Mouse (Mus musculus) right cerebral cortex, postnatal 4 days (tissue): Measurements from ENCODE around the gene Zfp746.
"Not testable (repeated sequence)": the region's sequence is repeated elsewhere in the genome, so short reads cannot be mapped to it uniquely, and the experiment has no call there.

Experiments
- DNase-seq: peaks from one replicate; pipeline ENCODE4 v3.0.0-alpha.2; 2022

Gene Zfp746

DNA sequence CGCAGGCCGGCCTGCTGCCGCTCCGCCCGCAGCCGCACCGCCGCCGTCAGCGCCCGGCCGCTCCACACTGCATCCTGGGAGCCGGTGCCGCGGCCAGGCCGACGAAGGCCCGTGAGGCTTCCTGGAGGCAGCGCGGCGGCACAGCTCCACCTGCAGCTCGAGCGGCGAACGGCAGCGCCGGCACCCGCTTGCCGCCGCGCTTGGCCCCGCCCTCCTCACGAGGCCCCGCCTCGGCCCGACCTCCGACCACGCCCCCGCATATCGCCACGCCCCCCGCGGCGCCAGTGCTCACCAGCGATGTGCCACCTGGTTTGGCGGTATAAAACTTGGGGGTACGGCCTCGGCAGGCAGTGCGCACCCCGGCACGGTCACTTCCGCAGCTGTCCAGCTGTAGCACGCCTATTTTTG, at the start of gene Zfp746:
TSS of gene Zfp746 (minus strand) at position 123 of the 408 bp plus-strand sequence.
- peak; percentile 94 for DNase-seq

DNA sequence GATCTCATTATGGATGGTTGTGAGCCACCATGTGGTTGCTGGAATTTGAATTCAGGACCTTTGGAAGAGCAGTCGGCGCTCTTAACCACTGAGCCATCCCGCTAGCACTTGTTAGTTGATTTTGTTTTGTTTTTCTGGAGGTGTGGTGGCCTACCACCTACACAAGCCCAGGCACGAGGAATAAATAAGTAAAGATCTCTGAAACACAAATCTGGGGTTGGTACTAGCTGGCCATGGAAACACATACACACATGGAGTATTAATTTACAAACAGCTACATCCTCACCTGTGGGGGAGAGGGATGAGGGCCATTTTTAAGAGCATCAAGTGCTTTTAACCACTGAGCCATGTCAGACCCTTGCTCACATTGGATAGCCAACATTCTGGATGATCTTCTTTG, 34.7 kb upstream of the Zfp746 start:
- DNase-seq: not testable (repeated sequence)

DNA sequence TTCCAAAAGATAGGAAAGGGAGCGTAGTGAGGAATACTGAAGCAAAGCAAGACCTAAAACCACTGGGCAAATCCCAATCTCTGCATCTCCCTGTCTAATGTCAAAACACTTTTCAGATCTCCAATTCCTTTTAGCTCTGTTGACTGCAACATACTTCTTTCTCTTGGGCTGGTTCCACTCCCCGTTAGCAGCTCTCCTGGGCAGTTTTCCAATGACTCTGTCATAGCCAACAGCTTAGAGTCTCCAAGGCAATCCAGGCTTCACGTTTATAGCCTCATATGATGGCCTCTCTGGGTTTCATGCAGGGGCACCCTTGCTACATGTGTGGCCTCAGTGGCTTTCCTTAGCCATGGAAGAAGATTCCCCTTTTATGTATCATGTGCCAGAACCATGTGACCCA, 29.6 kb upstream of the Zfp746 start:
- no peak for DNase-seq

DNA sequence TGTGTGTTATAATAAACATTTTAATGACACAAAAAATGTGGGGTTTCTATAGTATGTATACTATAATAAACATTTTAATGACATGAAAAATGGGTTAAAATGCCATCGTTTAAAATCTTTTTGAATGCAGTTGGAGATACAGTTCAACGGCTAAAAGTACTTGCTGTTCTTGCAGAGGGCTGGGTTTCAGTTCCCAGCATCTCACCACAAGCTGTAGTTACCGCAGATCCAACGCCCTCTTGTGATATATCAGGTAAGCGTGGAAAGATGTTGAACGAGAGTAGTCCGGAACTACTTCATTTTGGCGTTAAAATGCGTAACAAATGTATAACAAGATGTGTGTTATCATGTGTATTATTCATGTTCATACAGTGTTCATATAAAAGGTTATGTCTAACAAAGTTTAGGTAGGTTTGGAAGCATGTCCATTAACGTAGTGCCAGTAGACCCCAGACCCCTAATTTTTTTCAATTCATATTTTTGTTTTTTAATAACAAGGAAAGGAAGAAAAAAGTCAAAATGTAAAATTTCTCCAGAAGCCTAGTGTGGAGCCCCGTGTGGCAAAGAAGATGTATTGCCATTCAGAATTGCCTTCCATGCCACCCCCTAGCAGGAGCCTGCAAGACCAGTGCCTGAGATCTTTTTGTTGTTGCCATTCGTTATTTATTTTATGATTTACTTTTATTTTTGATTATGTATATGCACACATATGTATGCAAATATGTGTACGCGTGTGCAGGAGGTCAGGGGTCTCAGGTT, 743 bp upstream of the Zfp746 start:
- DNase-seq: no peak

DNA sequence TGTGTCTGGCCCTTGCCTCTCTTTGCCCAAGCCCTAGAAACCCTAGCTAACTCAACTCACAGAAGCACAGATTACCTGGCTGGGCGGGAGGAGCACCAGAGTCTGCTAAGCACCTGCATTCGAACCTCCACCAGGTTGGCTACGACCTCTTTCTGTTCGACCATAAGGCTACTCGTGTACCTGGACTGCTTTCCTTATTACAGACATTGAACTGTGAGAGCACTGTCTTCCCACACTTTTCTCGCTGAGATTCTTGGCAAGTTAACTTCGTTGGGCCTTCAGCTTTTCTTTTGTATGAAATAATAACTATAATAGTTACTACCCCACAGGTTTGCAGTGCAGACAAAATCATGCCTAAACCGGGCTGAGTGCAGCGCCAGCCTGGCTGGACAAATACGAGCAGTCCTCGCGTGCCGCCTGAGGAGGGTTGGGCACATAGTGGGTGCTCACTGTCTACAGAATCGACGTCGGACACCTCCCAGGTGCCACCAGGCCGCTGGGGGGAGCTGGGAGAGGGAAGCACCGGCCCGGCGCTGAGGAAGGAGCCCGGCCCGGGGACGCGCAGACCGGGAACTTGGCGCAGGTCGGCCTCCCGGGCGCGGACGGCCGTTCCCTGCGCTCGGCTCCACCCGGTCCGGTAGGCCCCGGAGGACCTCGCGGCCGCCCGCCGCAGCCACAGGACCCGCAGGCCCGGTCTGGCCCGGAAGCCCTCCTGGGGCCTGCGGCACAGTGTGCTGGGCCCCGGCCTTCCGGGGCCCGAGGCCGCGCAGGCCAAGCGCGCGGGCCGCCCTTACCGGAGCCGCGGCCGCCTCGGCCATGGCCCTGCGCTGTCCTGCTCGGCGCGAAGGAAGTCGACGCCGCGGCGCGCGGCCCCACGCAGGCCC, 630 bp downstream of the Zfp746 start:
- peak; percentile 63 for DNase-seq

DNA sequence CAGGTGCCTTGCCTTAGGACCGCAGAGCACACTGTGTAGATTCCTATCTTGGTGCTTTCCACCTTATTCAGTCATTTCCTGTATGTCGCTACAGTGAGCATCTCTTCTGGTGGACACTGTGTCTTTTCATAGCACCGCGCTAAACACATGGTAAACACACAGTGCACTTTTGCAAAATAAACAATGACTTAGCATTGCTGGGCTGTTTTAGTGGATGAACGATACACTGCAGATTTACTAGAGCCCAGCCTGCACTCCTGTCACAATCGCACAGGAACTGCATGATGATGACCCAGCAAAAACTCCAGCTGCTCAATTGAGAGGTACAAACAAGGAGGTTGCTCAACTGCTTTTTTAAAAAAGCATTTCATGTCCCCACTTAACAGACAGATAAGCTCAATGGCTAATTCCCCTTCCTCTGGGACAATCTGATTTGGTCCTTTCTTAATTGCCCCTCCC, 2.6 kb downstream of the Zfp746 start:
- DNase-seq: no peak

DNA sequence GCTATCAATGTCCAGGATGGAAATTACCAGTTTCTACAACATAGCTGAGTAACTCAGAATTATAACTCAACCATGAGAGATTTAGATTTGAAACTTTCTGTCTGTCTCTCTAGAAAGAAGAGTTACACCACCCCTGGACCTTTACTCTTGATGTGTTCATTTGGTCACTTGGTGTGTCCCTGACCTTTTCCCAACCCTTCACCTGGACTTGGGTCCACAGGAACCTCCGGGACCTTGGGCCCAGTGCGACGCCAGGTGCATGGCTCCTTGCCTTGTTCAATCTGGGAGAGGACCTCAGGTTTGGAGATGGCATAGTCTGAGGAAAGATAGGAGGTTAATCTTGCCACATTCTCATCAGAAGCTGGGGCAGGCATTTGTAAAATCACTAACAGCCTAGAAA, 4.4 kb downstream of the Zfp746 start:
- DNase-seq: no peak

DNA sequence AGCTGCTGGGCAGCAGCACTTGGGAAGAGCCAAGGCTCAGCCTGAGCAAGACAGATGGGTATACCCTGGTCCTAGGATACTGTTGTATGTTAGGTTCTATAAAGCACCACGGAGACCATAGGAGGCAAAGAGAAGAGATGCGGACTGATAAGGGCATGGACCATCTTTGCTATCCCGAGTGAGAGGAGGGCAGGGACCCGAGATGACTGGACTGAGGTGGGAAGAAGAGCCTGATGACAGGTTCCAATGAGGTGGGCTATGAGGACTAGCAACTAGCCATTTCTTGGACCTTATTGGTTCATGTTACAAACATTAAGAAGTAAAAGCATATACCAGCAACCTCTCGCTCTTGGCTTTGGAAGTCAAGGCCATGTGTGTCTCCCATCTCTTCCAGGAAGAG, 5.4 kb downstream of the Zfp746 start:
- no peak for DNase-seq

DNA sequence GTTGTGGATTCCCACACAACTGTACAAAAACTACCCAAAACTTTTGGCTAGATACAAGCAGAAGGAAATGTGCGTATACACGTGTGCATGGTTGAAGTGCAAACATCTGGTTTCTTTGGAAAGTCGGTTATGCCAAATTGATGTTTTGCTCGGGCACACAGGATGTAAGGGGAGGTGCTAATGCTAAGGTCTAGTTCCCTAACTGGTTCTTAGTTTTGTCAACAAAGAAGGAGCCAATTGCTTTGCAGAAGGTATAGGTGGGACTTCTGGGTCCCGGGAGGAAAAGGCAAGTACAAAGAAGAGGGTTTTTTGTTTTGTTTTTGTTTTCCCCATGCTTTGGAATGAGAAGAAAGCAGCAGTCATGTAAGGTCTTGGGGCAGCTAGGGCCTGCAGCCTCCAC, 13.1 kb downstream of the Zfp746 start:
- DNase-seq: no peak

DNA sequence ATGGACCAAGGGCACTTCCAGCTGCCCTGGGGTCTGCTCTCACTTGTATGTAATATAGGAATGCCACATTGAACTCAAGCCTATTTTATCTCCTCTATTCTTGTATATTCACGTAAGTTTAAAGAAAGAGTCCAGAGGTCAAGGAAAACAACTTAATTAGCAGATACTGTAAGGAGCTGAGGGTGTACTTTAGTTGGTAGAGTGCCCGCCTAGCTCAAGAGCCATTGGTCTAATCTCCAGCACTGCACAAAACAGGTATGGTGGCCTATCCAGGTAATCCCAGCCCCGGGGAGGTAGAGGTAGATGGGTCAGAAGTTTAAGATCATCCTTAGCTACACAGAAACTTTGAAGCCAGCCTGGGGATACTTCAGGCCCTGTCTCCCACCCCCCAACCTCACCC, 18.9 kb downstream of the Zfp746 start:
- no peak for DNase-seq

DNA sequence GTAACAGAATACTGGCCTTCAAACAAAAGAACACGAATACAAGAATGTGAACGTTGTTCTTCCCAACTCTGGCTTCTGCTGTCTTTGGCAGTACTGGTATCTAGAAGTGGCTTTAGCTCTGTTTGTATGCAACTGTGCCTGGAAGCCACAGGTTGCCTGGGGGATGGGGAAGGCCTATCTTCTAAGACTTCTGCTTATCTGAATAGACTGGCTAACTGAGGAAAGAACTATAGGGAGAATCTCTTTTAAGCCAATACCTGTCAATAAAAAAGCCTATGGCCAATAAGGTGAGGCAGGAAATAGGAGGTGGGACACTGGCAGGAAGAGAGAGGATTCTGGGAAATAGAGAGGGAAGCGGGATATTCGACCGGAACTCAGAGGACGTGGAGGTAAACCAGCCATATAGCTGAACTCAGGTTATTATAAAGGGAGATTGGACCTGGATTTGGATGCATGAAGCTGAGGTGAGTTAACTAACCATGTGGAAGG, 20.8 kb downstream of the Zfp746 start:
- no peak for DNase-seq

DNA sequence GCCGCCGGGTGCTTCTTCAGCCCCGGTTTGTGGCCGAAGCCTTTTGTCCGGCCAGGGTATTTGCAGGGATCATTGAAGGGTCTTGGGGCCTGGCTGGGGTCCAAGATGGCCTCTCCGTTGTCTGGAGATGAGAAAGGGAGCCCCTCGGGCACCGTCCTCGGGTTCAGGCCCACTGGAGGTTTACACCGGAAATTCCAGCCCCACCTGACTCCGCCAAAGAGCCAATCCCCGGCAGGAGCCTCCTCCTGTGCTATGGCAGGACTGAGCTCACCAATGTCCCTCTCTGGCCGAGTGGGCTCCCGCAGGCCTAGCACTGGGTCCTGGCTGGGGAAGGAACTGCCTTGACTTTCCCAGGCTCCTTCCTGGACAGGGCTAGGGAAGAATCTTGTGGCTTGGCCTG, 21.9 kb downstream of the Zfp746 start:
- DNase-seq: no peak

DNA sequence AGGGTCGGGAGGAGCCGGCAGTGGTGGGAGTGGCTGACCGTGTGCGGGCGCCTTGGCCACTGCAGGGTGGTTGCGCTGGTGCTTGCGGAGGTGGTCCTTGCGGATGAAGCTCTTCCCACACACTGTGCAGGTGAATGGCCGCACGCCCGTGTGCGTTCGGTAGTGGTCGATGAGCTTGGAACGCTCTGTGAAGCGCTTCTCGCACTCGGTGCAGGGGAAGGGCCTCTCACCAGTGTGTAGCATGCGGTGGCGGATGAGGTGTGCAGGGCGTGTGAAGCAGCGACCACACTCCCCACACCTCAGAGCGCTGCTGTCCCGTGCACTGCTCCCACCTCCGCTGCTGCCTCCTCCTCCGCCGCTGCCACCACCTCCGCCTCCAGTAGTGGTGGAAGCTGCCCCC, 22.5 kb downstream of the Zfp746 start:
- DNase-seq: no peak

DNA sequence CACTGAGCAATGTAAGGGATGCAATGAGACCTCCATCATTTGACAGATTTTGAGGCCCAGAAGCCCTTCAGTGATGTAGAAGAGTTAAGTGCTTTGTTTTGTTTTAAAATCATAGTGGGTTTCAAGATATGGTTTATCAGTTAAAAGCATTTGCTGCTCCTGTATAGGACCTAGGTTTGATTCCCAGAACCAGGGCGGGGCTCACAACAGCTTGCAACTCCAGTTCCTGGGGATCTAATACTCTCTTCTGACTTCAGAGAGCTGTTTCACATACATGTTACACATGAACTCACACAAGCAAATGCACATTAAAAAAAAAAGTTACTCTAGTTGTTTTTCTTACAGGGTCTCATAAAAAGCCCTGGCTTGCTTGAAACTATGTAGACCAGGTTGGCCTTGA, 25.5 kb downstream of the Zfp746 start:
- no peak for DNase-seq

DNA sequence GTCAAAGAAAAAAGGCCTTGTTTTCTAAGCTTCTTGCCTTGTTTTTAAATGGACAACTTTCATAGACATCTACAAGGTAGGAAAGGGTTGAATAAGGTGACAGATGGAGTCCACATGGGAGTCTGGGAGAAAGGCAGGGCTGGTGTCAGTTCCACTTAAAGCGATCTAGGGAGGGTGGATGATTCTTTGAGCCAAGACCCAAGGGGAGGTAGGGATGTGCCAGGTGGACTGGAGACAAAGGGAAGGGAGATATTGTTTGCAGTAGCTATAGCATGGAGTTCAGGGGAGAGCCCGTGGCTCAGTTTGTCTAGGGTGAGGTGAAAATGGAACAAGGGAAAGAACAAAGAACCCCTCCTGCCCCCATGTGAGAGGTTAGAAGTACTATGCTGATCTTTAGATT, 26.0 kb downstream of the Zfp746 start:
- no peak for DNase-seq

DNA sequence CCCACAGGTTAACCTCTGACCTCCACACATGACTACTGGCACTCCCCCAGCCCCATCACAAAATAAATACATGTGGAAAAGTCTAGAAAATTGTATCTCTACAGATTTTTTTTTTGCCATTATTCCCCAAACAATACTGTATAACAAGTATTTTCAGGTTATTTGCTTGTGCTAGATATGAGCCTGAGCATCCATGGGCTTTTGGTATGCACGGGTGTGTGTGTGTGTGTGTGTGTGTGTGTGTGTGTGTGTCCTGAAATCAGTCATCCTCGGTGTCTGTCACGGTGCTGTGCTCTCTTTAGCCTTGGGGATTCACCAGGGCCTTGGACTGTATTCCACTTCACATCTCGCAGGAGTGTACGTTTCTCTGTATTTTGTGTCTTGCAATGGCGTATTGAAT, 34.3 kb downstream of the Zfp746 start:
- DNase-seq: no peak

DNA sequence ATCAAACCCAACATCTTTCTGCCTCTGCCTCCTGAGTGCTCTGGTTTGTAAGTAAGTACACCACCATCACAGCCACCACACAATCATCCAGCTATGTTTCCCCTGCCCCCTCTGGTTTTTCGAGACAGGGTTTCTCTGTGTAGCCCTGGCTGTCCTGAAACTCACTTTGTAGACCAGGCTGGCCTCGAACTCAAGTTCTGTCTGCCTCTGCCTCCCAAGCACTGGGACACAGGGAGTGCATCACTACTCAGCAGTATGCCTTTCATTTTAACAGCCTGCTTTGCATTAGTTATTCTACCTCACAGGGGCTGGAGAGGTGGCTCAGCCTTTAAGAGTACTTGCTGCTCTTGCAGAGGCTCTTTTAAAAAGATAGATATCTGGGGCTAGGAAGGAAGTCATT, 34.7 kb downstream of the Zfp746 start:
- DNase-seq: no peak

DNA sequence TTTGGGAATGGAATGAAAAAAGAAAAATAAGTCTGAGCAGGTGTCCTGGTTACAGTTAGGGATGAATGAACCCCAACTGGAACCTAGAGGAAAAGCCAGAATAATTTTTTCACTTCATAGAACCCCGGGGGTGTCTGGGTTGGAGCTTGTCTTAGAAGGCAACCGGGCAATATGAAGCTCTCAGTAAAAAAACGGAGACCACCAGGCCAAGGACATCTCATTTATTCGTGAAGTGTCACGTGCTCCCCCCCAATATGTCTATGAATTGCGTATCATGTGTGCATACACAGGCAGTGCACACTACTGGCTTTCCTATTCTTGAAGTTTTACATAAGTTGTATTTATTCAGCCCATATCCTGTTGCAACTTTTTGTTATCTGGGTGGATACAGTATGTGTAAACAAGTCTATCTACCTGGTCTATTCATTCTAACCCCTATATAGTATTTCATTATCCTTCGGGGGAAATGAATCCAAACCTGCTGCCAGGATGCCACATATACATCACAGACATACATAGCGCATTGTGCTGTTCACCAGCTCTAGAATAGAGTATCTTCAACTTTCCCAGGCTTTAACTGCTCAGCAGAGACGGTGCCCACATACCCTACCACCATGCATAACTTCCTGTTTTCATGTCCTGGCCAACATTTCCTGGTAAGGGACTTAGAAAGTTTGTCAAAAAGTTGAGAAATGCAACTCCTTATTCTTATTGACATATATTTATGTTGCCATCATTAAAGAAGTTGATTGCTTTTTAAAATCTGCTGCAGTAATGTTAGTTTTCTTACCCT, 36.9 kb downstream of the Zfp746 start:
- DNase-seq: no peak

DNA sequence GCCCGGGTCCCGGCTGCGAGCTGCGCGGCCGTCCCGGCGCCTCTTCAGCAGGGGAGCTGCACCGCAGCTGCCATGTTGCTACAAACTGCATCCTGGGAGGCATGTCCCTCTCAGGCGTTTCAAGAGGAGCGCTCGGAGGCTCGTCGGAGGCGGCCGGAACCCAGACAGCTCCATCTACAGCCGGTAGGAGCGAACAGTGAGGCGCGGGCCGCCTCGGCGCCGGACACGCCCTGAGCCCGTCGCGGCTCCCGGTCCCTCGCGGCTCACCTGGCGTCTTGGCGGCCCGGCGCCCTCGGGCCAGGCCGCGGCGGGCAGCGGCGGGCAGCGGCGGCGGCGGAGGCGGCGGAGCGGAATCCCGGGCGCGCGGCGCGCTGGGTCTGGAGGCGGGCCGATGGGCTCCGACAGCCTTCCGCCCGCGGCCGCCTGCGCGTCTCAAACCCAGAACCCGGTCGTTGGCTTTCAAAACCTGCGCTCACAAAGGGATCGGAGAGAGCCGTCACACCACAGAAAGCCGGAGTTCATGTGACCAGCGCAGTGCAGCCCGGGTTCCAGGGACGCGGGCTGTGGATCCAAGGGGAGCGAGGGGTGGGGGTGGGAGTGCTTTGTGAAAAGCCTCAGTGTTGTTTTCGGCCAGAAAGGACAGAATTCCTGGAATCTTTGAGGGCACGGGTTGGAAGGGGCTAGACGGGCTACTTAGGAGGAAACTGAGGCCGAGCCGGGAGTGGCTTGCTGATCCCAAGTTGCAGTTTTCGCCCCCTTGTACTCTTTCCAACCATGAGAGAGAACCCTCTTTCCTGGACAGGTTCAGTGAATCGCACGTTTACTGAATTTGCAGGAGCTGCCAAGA, 37.7 kb downstream of the Zfp746 start, which contains the start of gene Zfp777:
TSS of gene Zfp777 (minus strand) at position 486 of the 847 bp plus-strand sequence.
- peak; percentile 79 for DNase-seq

DNA sequence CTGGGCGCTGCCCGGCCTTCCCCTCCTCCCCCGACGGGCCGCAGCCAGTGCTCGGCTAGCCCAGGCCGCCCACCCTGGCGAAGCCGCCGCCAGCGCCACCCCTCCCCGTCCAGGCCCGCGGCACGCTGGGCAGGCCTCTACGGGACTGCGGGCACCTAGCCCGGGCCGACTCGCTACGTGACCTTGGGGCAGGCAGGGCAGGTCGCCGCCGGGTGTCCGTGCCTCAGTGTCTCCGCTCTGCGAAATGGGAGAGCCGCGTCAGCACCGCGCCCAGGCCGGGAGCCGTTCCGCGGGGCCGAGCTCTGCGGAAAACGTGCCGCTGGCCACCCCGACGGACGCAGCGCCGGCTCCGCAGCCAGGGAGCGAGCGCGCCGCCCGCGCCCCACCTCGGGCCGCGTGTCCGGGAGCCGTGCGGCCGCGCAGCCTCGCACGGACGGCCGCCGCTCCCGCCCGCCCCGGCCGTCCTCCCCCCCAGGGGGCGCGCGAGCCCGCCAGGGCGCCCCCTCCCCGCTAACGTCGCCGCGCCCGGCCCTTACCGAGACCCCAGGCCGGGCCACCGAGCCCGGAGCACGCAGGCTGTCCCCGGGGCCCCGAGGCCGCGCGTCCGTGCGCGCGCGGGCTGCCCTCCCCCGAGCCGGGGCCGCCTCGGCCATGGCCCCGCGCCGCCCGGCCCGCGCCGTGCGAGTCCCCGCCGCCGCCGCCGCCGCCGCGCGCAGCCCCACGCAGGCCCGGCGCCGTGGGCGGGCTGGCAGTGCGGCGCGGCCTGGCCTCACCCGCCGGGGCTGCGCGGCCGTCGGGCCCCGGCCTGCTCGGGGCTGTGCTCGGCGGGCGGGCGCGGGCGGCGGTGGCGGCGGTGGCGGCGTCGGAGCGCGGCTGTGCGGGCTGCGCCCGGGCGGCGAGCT, 38.7 kb downstream of the Zfp746 start:
- peak; percentile 41 for DNase-seq

DNA sequence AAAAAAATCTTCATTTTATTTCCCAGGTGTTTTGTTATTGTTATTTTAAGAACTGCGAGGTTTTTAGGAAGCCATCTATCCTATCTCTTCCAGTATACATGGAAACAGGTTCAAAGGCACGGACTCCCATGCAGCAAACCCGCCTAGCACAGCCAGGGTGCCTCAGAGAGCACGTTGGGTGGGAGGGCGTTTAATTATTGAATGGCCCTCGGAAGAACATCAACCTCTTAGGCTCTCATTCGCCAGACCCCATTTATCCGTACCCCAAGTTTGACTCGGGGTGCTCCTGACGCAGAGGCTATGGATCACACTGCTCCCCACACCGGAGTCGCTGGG, 39.3 kb downstream of the Zfp746 start:
- DNase-seq: no peak
